Mouse (Mus musculus) limb, embryonic 11.5 days (tissue): Measurements from ENCODE around the gene Psmb4. TPM values are rescaled to one million over a fixed set of nuclear protein-coding genes. Genes with fewer than 3 reads are reported as not detected.
A peak's percentile ranks its signal among the peaks of the same experiment; 100 is the strongest.
"Not testable (repeated sequence)": the region's sequence is repeated elsewhere in the genome, so short reads cannot be mapped to it uniquely, and the experiment has no call there.

Experiments
- ATAC-seq: fragments of 200-750 bp; cut with Nextera tagmentation; 2 replicates; pipeline ENCODE4 v1.8.0; 2017; ENCODE audit warnings: low read depth; ENCODE audit not compliant: insufficient number of reproducible peaks, low FRiP score, low TSS enrichment
- DNase-seq: peaks from one replicate; pipeline ENCODE4 v3.0.0-alpha.2; 2015; ENCODE audit warnings: low spot score
- H3K27ac ChIP-seq: fragments of 300-500 bp; sonication (generic); replicated peaks from 2 replicates; pipeline ENCODE4 v1.5.1; 2014; ENCODE audit warnings: low read depth, mild to moderate bottlenecking, low read length
- H3K27me3 ChIP-seq: fragments of 300-500 bp; sonication (generic); 2 replicates; pipeline ENCODE4 v1.6.1; 2014; ENCODE audit warnings: mild to moderate bottlenecking, low read length, mixed read lengths; ENCODE audit not compliant: control insufficient read depth, insufficient read depth
- H3K36me3 ChIP-seq: fragments of 300-500 bp; sonication (generic); 2 replicates; pipeline ENCODE4 v1.6.1; 2014; ENCODE audit warnings: mild to moderate bottlenecking, low read length, moderate library complexity, mixed read lengths; ENCODE audit not compliant: control insufficient read depth, insufficient read depth
- H3K4me1 ChIP-seq: fragments of 300-500 bp; sonication (generic); 2 replicates; pipeline ENCODE4 v1.6.1; 2014; ENCODE audit warnings: low read length, mixed read lengths; ENCODE audit not compliant: control insufficient read depth, insufficient read depth
- H3K4me2 ChIP-seq: fragments of 300-500 bp; sonication (generic); 2 replicates; pipeline ENCODE4 v1.6.1; 2014; ENCODE audit warnings: low read depth, mild to moderate bottlenecking, moderate library complexity; ENCODE audit not compliant: severe bottlenecking
- H3K4me3 ChIP-seq: fragments of 300-500 bp; sonication (generic); 2 replicates; pipeline ENCODE4 v1.5.1; 2014; ENCODE audit warnings: low read depth, low read length
- H3K9ac ChIP-seq: fragments of 300-500 bp; sonication (generic); 2 replicates; pipeline ENCODE4 v1.6.1; 2014; ENCODE audit warnings: mild to moderate bottlenecking, low read length
- H3K9me3 ChIP-seq: fragments of 300-500 bp; sonication (generic); 2 replicates; pipeline ENCODE4 v1.6.1; 2016; ENCODE audit warnings: low read length; ENCODE audit not compliant: control insufficient read depth
- WGBS: fragments of 180-500 bp; shearing (Covaris S2); extraction: QIAGEN DNeasy Blood & Tissue Kit; methylation state at CpG from one replicate; pipeline ENCODE4 v1.1.7; 2014; 5-methylcytosine and 5-hydroxymethylcytosine counted together
- polyA plus RNA-seq: library from polyadenylated mRNA; unstranded; fragments of >200 nt; fragmentation: Nextera tagmentation; extraction: Ambion mirVana; gene quantifications from 2 replicates; pipeline ENCODE4 v1.2.1, GENCODE M21; 2014

The Psmb4 gene
- polyA plus RNA-seq, 1 experiment from 2014 or later = 388 TPM

DNA sequence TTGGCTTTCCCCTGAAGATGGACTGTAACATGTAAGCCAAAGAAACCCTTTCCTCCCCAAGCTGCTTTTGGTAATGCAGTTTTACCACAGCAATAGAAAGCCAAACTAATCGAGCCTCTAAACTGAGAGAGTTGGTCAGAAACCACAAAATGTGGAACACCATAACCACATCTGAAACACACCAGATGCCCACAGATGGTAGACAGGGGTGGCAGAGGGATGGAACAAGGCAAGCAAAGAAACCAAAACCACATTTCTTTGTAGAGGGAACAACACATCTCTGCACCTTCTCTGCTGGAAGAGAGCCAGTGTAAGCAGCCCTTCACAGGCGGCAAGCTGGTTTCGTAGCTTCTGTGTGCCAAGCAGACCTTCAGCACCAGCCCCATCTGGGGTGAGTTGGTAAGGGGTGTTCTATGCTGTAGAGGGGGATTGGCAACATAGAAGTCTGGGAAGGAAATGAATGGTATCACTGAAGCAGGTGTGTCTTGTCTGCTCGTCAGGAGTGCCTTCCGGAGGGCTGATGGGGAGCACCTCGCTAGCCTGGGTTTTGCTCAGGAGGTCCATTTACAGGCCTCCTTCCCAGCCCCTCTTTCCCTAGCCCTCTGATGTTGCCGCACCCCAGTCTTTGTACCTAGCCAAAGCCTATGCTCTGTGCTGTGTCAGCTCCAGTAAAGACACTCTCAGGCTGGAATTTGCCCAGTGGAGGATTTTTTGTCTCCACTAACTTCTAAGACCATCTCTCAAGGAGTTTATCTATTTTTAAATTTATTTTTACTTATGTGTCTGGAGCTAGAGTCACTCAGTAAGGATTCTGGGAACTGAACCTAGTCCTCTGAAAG is 29.4 kb upstream of the Psmb4 start:
- no peak for ATAC-seq
- Histone ChIP-seq H3K9ac (no peak overlapping the region), H3K36me3 (no peaks in the 10 kb centered on the region), H3K4me2 (no peak overlapping the region), H3K4me1 (no peaks in the 10 kb centered on the region), H3K9me3 (no peaks in the 10 kb centered on the region), H3K27ac (no peak overlapping the region), H3K4me3 (no peak overlapping the region), H3K27me3 (no peaks in the 10 kb centered on the region)
- 85% methylated on average over 7 of the region's 7 CpGs for WGBS
- no peak for DNase-seq

- no peak for DNase-seq
- Histone ChIP-seq H3K27me3 (no peaks in the 10 kb centered on the region), H3K27ac (no peak overlapping the region), H3K4me3 (no peak overlapping the region), H3K9ac (no peak overlapping the region), H3K4me2 (no peak overlapping the region), H3K36me3 (no peaks in the 10 kb centered on the region), H3K9me3 (no peaks in the 10 kb centered on the region), H3K4me1 (no peaks in the 10 kb centered on the region)
- 59% methylated on average over 5 of the region's 5 CpGs for WGBS
- ATAC-seq = no peak
Measured at GRCm38 (mm10) chr3:94913801-94914200, 27.0 kb upstream of the Psmb4 start.

DNA sequence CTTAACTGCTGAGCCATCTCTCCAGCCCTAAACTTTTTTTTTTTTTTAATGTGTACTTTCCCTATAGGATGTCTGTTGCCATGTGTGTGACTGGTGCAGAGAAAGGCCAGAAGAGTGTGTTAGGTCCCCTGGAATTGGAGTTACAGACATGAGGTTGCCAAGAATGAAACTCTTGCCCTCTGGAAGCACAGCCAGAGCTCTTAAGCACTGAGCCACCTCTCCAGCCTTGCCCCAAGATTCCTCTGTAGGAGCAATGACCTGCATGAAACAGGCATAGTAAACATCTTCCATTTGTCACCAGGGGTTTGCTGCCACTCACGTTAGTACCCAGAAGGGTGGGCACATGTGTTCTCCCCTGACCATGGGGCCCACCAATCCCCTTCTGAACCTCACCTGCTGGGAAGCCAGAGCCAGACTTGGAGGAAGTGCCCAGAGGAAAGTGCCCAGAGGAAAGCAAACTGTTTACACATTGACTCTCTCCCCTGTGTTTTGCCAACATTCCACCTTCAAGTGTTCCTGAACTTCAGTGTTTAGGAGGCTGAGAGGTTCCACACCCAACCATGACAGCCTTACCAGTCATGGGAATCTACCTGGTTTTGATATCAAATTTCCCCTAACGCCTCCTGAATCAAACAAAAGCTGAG is 24.4 kb upstream of the Psmb4 start:
- DNase-seq = no peak
- Histone ChIP-seq H3K9ac (no peak overlapping the region), H3K4me2 (no peak overlapping the region), H3K36me3 (no peaks in the 10 kb centered on the region), H3K27me3 (no peaks in the 10 kb centered on the region), H3K27ac (no peak overlapping the region), H3K4me3 (no peak overlapping the region), H3K9me3 (no peaks in the 10 kb centered on the region), H3K4me1 (no peaks in the 10 kb centered on the region)
- ATAC-seq = no peak
- WGBS = 74% methylated on average over 2 of the region's 2 CpGs

GRCm38 (mm10) chr3:94906482-94906881 is 19.7 kb upstream of the Psmb4 start:
- Histone ChIP-seq H3K36me3 (no peaks in the 10 kb centered on the region), H3K4me3 (no peak overlapping the region), H3K9ac (no peak overlapping the region), H3K4me1 (no peaks in the 10 kb centered on the region), H3K27me3 (no peaks in the 10 kb centered on the region), H3K9me3 (no peaks in the 10 kb centered on the region), H3K27ac (no peak overlapping the region), H3K4me2 (no peak overlapping the region)
- no peak for DNase-seq
- 57% methylated on average over 1 of the region's 1 CpGs for WGBS
- no peak for ATAC-seq

DNA sequence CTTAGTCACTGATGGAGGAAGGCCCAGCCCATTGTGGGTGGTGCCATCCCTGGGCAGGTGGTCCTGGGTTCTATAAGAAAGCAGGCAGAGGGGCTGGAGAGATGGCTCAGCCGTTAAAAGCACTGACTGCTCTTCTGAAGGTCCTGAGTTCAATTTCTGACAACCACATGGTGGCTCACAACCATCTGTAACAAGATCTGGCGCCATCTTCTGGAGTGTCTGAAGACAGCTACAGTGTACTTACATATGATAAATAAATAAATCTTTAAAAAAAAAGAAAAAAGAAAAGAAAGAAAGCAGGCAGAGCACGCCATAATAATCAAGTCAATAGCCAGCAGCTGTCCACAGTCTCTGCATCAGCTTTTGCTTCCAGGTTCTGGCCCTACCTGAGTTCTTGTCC is 18.0 kb upstream of the Psmb4 start:
- DNase-seq, H3K9me3 ChIP-seq, H3K4me2 ChIP-seq, H3K27ac ChIP-seq, H3K4me3 ChIP-seq, H3K4me1 ChIP-seq, H3K27me3 ChIP-seq, ATAC-seq, H3K36me3 ChIP-seq, H3K9ac ChIP-seq: not testable (repeated sequence)
- WGBS = 64% methylated on average over 3 of the region's 3 CpGs

- Histone ChIP-seq H3K36me3 (no peaks in the 10 kb centered on the region), H3K27me3 (no peaks in the 10 kb centered on the region), H3K4me1 (no peaks in the 10 kb centered on the region), H3K4me2 (no peak overlapping the region), H3K9ac (peak overlapping the region; percentile 3; the same call in 1 of the 2 replicates), H3K4me3 (no peak overlapping the region), H3K9me3 (no peaks in the 10 kb centered on the region), H3K27ac (no peak overlapping the region)
- ATAC-seq (no peak), DNase-seq (peak; percentile 76)
- WGBS = 21% methylated on average over 7 of the region's 7 CpGs
Measured at GRCm38 (mm10) chr3:94902747-94903146, 16.0 kb upstream of the Psmb4 start.

GRCm38 (mm10) chr3:94894076-94894475 is 7.3 kb upstream of the Psmb4 start:
- Histone ChIP-seq H3K4me2 (no peak overlapping the region), H3K4me3 (no peak overlapping the region), H3K36me3 (no peaks in the 10 kb centered on the region), H3K9me3 (no peaks in the 10 kb centered on the region), H3K27me3 (no peaks in the 10 kb centered on the region), H3K27ac (no peak overlapping the region), H3K4me1 (no peaks in the 10 kb centered on the region), H3K9ac (no peak overlapping the region)
- DNase-seq (no peak), ATAC-seq (no peak)
- WGBS = 68% methylated on average over 3 of the region's 3 CpGs

GRCm38 (mm10) chr3:94888595-94888994 is 1.8 kb upstream of the Psmb4 start:
- no peak overlapping the region for H3K4me2 ChIP-seq
- ATAC-seq = no peak
- no peak overlapping the region for H3K27ac ChIP-seq
- peaks cover 8% of the 10 kb centered on the region for H3K36me3 ChIP-seq
- no peaks in the 10 kb centered on the region for H3K27me3 ChIP-seq
- H3K9ac ChIP-seq = no peak overlapping the region
- no peak for DNase-seq
- peaks cover 11% of the 10 kb centered on the region for H3K4me1 ChIP-seq
- H3K4me3 ChIP-seq = no peak overlapping the region
- no peaks in the 10 kb centered on the region for H3K9me3 ChIP-seq
